Mouse (Mus musculus) liver, adult 2 months (tissue): ENCODE results near the gene BC030500.

Experiments used
- CTCF ChIP-seq: fragments of 200-500 bp; IDR thresholded peaks from 2 replicates; pipeline ENCODE4 v1.5.1; 2011; ENCODE audit warnings: low read depth, low read length, control low read depth
- POLR2A ChIP-seq: fragments of 200-500 bp; IDR thresholded peaks from 2 replicates; pipeline ENCODE4 v1.6.1; 2011; ENCODE audit warnings: low read length, control low read depth; ENCODE audit not compliant: insufficient read depth; ENCODE audit errors: extremely low read depth

GRCm38 (mm10) chr8:58943773-58944172 lies 32.2 kb downstream of the BC030500 start:
- TF ChIP-seq CTCF (no peak), POLR2A (no peak)
